Mouse (Mus musculus): ENCODE results near the gene Hist1h2af. TPM values are rescaled to one million over a fixed set of nuclear protein-coding genes. Genes with fewer than 3 reads are reported as not detected.
"Not testable (repeated sequence)": the region's sequence is repeated elsewhere in the genome, so short reads cannot be mapped to it uniquely, and the experiment has no call there.

Gene Hist1h2af
- polyA plus RNA-seq, 1 experiment from 2014 or later, result 2.0 TPM

DNA sequence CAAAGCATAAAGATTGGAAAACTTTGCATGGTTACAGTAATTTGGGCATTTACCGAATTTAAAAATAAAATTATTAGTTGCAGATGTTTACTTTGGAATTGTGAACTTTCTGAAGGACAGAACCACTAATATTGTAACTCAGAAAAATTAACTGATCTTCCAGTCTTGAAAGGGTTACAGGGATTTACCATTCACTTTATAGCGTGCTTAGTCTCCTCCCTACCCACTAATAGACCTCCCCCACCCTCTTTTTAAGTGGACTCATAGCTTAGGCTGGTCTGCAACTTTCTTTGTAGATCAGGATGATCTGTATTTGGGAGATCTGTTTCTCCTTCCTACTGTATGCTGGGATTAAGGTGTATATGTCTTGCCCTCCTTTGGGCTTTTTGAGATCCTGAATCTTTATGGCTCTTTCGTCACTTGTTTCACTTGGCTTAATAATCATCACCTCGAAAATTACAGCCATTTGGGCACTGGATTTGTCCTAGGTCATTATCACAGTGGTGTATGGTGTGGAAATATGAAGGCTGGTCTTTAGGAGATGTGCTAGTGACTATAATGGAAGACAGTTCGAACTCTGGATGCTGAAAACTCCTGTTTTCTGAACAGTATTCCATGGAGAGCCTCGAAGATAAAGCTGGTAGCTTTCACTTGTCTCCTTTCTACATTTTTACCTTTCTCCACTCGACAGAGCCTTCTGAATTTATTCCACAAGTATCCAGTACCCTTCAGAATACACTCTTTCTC, 2.5 kb downstream of the Hist1h2af start:
- ATAC-seq (ENCODE audit: low read depth), result no peak
- H3K9ac ChIP-seq (ENCODE audit: low read depth, low read length), result peak overlapping the region; percentile 84
- H3K4me2 ChIP-seq (ENCODE audit: low read depth, low read length), result peak overlapping the region; percentile 64
- no peaks in the 10 kb centered on the region for H3K9me3 ChIP-seq (replicated peaks; ENCODE audit: control insufficient read depth, low read length)
- H3K27me3 ChIP-seq (ENCODE audit: control insufficient read depth, insufficient read depth, low read depth, low read length), result no peaks in the 10 kb centered on the region
- peaks cover 29% of the 10 kb centered on the region for H3K4me1 ChIP-seq (ENCODE audit: control insufficient read depth, low read depth, low read length)
- H3K27ac ChIP-seq (ENCODE audit: low read length), result peak overlapping the region; percentile 87
- WGBS (ENCODE audit: insufficient replicate concordance), result 14% methylated on average over 7 of the region's 7 CpGs
- H3K4me3 ChIP-seq (ENCODE audit: low read depth, low read length), result peak overlapping the region; percentile 65
- H3K36me3 ChIP-seq (ENCODE audit: control insufficient read depth, insufficient read depth), result no peaks in the 10 kb centered on the region

DNA sequence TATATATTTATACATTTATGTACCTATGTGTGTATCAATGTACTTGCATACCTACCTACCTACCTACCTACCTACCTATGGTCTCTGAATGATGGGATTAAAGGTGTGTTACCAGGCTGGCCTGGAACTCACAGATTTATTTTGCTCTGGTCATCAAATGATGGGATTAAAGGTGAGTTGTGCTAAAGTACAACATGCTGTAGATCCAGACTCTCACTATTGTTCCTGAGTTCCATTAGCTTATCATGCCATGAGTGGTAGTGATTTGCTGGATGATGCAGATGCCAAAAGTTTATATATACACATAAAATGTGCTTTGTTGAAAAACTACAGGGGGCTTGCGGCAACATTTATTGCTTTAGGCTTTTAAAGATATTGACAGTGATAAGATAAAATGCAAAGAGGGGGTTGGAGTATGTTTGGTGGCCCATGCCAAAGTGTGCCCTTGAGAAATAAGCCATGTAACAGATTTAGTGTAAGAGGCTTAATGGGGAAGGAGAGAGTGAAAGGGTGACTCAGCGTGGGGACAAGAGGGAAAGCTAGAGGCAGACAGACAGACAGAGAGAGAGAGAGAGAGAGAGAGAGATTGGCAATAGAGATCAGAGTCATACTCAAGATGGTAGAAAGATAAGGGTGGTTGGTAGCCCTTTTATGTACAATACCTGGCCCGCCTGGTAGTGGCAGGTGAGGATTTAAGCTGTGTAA, 3.5 kb downstream of the Hist1h2af start:
- Histone ChIP-seq H3K9me3 (replicated peaks; ENCODE audit: control insufficient read depth, low read length) (no peaks in the 10 kb centered on the region), H3K27me3 (ENCODE audit: control insufficient read depth, insufficient read depth, low read depth, low read length) (no peaks in the 10 kb centered on the region), H3K36me3 (ENCODE audit: control insufficient read depth, insufficient read depth) (no peaks in the 10 kb centered on the region), H3K4me3 (ENCODE audit: low read depth, low read length) (peak overlapping the region; percentile 50), H3K4me2 (ENCODE audit: low read depth, low read length) (peak overlapping the region; percentile 64), H3K9ac (ENCODE audit: low read depth, low read length) (peak overlapping the region; percentile 74), H3K27ac (ENCODE audit: low read length) (peak overlapping the region; percentile 57), H3K4me1 (ENCODE audit: control insufficient read depth, low read depth, low read length) (peaks cover 28% of the 10 kb centered on the region)
- no peak for ATAC-seq (ENCODE audit: low read depth)
- 66% methylated on average over 3 of the region's 3 CpGs for WGBS (ENCODE audit: insufficient replicate concordance)

DNA sequence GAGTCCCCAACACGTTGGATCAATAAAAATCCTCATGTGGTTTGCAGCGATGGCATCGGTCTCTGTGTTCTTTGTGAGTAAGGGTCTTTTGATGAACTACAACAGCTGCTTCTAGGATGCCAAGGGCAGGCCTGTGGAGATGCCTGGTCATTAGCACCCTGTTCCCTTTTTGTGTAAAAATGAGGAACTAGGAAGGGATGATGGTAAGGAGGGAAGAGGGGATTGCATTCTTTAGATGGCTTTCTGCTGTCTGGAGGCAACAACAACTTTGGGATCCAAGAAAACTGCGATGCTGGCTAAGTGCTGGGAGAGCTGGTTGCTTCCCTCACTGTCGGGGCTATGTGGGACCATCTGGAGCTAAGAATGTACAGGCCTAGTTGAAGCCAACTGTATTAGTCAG, 4.5 kb downstream of the Hist1h2af start:
- Histone ChIP-seq H3K36me3 (ENCODE audit: control insufficient read depth, insufficient read depth) (no peaks in the 10 kb centered on the region), H3K9ac (ENCODE audit: low read depth, low read length) (peak overlapping the region; percentile 74; the same call in 1 of the 2 replicates), H3K4me2 (ENCODE audit: low read depth, low read length) (peak overlapping the region; percentile 64; the same call in 1 of the 2 replicates), H3K4me1 (ENCODE audit: control insufficient read depth, low read depth, low read length) (peaks cover 20% of the 10 kb centered on the region), H3K9me3 (replicated peaks; ENCODE audit: control insufficient read depth, low read length) (no peaks in the 10 kb centered on the region), H3K27me3 (ENCODE audit: control insufficient read depth, insufficient read depth, low read depth, low read length) (no peaks in the 10 kb centered on the region), H3K4me3 (ENCODE audit: low read depth, low read length) (peak overlapping the region; percentile 50; the same call in 1 of the 2 replicates), H3K27ac (ENCODE audit: low read length) (peak overlapping the region; percentile 57)
- ATAC-seq (ENCODE audit: low read depth), result no peak
- 70% methylated on average over 5 of the region's 5 CpGs for WGBS (ENCODE audit: insufficient replicate concordance)

DNA sequence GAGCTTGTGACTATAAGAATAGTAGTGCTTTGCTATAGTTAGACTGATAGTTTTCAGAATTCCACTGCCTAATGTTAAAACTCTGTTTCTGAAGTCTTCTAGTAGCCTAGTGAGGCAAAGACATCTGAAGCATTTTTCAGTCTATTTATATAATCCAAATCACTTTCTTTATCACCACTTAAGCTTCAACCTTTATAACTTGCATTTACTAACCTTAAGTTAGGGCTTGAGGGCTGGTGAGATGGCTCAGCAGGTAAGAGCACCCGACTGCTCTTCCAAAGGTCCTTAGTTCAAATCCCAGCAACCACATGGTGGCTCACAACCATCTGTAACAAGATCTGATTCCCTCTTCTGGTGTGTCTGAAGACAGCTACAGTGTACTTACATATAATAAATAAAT, 6.1 kb downstream of the Hist1h2af start:
- WGBS (ENCODE audit: insufficient replicate concordance), result 80% methylated on average over 1 of the region's 1 CpGs
- not testable (repeated sequence) for H3K4me2 ChIP-seq (ENCODE audit: low read depth, low read length); ATAC-seq (ENCODE audit: low read depth); H3K9me3 ChIP-seq (replicated peaks; ENCODE audit: control insufficient read depth, low read length); H3K4me3 ChIP-seq (ENCODE audit: low read depth, low read length); H3K9ac ChIP-seq (ENCODE audit: low read depth, low read length); H3K27ac ChIP-seq (ENCODE audit: low read length); H3K27me3 ChIP-seq (ENCODE audit: control insufficient read depth, insufficient read depth, low read depth, low read length); H3K36me3 ChIP-seq (ENCODE audit: control insufficient read depth, insufficient read depth)
- H3K4me1 ChIP-seq (ENCODE audit: control insufficient read depth, low read depth, low read length), result peaks cover 20% of the 10 kb centered on the region

DNA sequence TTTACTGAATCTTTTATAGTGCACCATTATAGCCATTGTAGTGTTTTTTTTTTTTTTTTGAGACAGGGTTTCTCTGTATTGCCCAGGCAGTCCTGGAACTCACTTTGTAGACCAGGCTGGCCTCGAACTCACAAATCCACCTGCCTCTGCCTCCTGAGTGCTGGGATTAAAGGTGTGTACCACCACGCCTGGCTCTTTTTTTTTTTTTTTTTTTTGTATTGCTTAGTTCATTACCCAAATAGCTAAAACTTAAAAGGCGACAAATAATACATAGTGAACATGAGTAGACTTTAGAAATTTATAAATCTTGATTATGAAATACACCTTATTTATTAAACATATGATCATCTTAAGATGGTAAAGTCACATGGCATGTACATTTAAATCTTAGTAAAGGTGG, 7.8 kb downstream of the Hist1h2af start:
- 59% methylated on average over 3 of the region's 3 CpGs for WGBS (ENCODE audit: insufficient replicate concordance)

DNA sequence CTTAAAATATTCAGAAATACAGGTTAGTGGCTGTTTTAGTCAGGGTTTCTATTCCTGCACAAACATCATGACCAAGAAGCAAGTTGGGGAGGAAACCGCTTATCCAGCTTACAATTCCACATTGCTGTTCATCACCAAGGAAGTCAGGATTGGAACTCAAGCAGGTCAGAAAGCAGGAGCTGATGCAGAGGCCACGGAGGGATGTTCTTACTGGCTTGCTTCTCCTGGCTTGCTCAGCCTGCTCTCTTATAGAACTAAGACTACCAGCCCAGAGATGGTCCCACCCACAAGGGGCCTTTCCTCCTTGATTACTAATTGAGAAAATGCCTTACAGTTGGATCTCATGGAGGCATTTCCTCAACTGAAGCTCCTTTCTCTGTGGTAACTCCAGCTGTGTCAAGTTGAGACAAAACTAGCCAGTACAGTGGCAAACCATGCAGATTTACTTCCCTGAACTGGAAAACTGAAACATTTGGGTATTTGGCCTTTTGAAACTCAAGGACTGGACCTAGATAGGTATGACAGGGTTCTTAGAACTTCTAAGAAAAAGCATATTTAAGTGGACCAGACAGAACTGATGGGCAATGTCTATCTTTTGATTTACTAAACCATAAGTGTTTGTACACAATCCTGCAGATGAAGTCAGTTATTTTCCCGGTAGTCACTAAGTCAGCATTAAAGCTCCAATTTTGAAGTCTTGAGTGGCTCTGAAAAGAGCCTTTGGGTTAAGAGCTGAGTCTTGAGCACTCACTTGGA, 8.7 kb downstream of the Hist1h2af start:
- H3K27me3 ChIP-seq (ENCODE audit: control insufficient read depth, insufficient read depth, low read depth, low read length); H3K36me3 ChIP-seq (ENCODE audit: control insufficient read depth, insufficient read depth); H3K9me3 ChIP-seq (replicated peaks; ENCODE audit: control insufficient read depth, low read length); ATAC-seq (ENCODE audit: low read depth): not testable (repeated sequence)
- peak overlapping the region; percentile 96 for H3K27ac ChIP-seq (ENCODE audit: low read length)
- H3K9ac ChIP-seq (ENCODE audit: low read depth, low read length), result peak overlapping the region; percentile 81
- peaks cover 12% of the 10 kb centered on the region for H3K4me1 ChIP-seq (ENCODE audit: control insufficient read depth, low read depth, low read length)
- peak overlapping the region; percentile 58 for H3K4me2 ChIP-seq (ENCODE audit: low read depth, low read length)
- WGBS (ENCODE audit: insufficient replicate concordance), result 7% methylated on average over 3 of the region's 3 CpGs
- H3K4me3 ChIP-seq (ENCODE audit: low read depth, low read length), result peak overlapping the region; percentile 67

More for the DNA sequence above, 7.8 kb downstream of the Hist1h2af start:
- Histone ChIP-seq H3K27me3 (ENCODE audit: control insufficient read depth, insufficient read depth, low read depth, low read length) (no peaks in the 10 kb centered on the region), H3K27ac (ENCODE audit: low read length) (no peak overlapping the region), H3K36me3 (ENCODE audit: control insufficient read depth, insufficient read depth) (no peaks in the 10 kb centered on the region), H3K9me3 (replicated peaks; ENCODE audit: control insufficient read depth, low read length) (no peaks in the 10 kb centered on the region), H3K9ac (ENCODE audit: low read depth, low read length) (peak overlapping the region; percentile 41; the same call in 1 of the 2 replicates), H3K4me2 (ENCODE audit: low read depth, low read length) (peak overlapping the region; percentile 53), H3K4me3 (ENCODE audit: low read depth, low read length) (peak overlapping the region; percentile 33), H3K4me1 (ENCODE audit: control insufficient read depth, low read depth, low read length) (peaks cover 19% of the 10 kb centered on the region)
- ATAC-seq (ENCODE audit: low read depth), result no peak

DNA sequence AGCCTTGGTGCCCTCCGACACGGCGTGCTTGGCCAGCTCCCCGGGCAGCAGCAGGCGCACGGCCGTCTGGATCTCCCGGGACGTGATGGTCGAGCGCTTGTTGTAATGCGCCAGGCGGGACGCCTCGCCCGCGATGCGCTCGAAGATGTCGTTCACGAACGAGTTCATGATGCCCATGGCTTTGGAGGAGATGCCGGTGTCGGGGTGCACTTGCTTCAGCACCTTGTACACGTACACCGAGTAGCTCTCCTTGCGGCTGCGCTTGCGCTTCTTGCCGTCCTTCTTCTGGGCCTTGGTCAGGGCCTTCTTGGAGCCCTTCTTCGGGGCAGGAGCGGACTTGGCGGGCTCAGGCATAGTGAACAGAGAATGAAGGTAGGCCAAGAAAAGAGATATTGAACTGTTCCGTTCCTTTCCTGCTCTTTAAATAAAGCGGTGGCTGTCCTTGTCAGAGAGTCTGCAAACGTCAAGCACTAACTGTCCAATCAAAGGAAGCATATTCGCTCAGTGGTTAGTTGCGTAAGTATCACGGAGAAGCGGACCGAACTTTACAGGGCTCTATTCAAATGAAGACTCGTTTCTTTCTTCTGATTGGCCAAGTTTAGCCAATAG, 9.4 kb downstream of the Hist1h2af start, which contains the start of gene Hist1h2bh:
Gene Hist1h2bh (minus strand): TSS at position 394 of the 609 bp plus-strand sequence.
- not testable (repeated sequence) for H3K27me3 ChIP-seq (ENCODE audit: control insufficient read depth, insufficient read depth, low read depth, low read length); H3K36me3 ChIP-seq (ENCODE audit: control insufficient read depth, insufficient read depth); H3K4me1 ChIP-seq (ENCODE audit: control insufficient read depth, low read depth, low read length); H3K9me3 ChIP-seq (replicated peaks; ENCODE audit: control insufficient read depth, low read length)
- Histone ChIP-seq H3K4me3 (ENCODE audit: low read depth, low read length) (peak within 1 kb of the TSS; percentile 67), H3K9ac (ENCODE audit: low read depth, low read length) (peak within 1 kb of the TSS; percentile 81), H3K4me2 (ENCODE audit: low read depth, low read length) (peak within 1 kb of the TSS; percentile 92), H3K27ac (ENCODE audit: low read length) (peak within 1 kb of the TSS; percentile 99)
- ATAC-seq (ENCODE audit: low read depth), result peak; percentile 88
- 0% methylated on average over 34 of the region's 42 CpGs for WGBS (ENCODE audit: insufficient replicate concordance)

DNA sequence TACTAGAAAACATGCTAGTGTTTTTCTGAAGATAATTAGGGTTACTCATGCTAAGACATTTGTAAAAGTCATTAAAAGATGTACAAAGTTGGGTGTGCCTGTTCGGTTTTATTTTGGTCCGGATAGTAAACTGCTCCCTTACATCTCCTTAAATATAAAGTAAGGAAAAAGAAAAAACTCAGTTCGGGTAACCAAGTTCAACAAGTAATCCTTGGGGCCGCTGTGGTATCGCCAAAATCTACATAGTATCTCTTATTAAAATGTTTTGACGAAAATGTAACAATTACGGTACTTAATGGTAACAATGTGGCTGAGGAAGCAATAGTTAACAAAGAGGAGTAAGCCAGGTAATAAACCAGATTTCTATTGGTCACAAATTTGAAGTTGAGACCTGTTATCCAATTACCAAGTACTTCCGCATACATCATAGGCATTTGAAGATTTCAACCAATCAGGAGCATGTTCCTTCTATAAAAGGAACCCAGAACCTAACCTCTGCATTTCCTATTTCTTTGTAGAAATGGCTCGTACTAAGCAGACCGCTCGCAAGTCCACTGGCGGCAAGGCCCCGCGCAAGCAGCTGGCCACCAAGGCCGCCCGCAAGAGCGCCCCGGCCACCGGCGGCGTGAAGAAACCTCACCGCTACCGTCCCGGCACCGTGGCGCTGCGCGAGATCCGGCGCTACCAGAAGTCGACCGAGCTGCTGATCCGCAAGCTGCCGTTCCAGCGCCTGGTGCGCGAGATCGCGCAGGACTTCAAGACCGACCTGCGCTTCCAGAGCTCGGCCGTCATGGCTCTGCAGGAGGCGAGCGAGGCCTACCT, 10.5 kb downstream of the Hist1h2af start, which contains the start of gene Hist1h3f:
Gene Hist1h3f (plus strand): TSS at position 88 of the 822 bp plus-strand sequence.
- Histone ChIP-seq H3K36me3 (ENCODE audit: control insufficient read depth, insufficient read depth) (no peaks in the 10 kb centered on the region), H3K4me3 (ENCODE audit: low read depth, low read length) (peak within 1 kb of the TSS; percentile 67), H3K9ac (ENCODE audit: low read depth, low read length) (peak within 1 kb of the TSS; percentile 81), H3K9me3 (replicated peaks; ENCODE audit: control insufficient read depth, low read length) (no peaks in the 10 kb centered on the region), H3K27ac (ENCODE audit: low read length) (peak within 1 kb of the TSS; percentile 99), H3K4me1 (ENCODE audit: control insufficient read depth, low read depth, low read length) (peaks cover 7% of the 10 kb centered on the region), H3K4me2 (ENCODE audit: low read depth, low read length) (peak within 1 kb of the TSS; percentile 92), H3K27me3 (ENCODE audit: control insufficient read depth, insufficient read depth, low read depth, low read length) (no peaks in the 10 kb centered on the region)
- peak; percentile 78 for ATAC-seq (ENCODE audit: low read depth)
- 0% methylated on average over 23 of the region's 45 CpGs for WGBS (ENCODE audit: insufficient replicate concordance)

All from liver, embryonic 16.5 days (tissue).